Mouse (Mus musculus) adrenal gland, postnatal 4 days (tissue): ENCODE data around the gene Sptssb. TPM values are rescaled to one million over a fixed set of nuclear protein-coding genes. Genes with fewer than 3 reads are reported as not detected.

ENCODE experiments used
- DNase-seq, 2 experiments: peaks; one replicate each; pipeline ENCODE4 v3.0.0; 2021 to 2022; ENCODE audit warnings: low spot score in 2 of 2, mixed read lengths in 2 of 2
- long read RNA-seq, 2 experiments: library from polyadenylated mRNA; stranded (forward); transcript quantifications; one replicate each; pipeline ENCODE4 v2.0.0; 2021
- total RNA-seq, 2 experiments: library from RNA; stranded (reverse); gene quantifications; 2 replicates each; pipeline ENCODE4 v1.2.3; 2021

Gene Sptssb
- total RNA-seq, result not detected
- long read RNA-seq, experiment 1, result 0 reads
- long read RNA-seq, experiment 2, result 0 reads

DNA sequence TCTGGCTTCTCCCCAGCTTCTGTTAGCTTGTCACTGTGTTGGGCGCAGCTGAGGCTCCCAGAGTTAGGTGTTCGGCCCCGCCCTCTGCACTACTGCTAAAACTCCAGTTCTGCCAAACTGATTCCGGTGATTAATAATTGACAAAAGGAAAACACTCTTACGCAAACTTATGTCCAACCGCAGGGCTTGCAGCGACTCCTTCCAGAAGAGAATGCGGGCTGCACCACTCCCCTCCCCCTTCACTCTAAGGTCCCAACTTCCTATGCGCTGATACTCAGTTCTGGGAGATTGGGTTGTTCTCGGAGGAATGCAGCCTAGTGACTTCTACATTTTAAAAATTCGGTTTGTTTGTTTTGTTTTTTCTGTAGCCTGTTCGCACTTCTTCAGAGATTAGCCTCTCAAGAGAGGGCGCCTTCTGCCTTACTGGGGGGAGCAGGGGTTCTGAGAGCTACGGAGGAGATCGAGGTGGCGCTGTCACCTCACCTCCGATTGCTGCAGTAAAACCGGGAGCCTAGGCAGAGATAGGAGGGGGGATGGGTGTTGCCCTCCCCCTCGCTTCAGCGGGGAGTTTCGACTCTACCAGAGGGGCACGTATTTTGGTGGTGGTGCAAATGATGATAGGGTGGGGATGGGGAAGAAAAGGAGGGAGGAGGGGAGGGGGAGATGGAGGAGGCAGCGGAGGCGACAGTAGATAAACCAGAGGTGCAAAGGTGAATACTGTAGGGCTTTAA, at the start of gene Sptssb:
Sptssb (minus strand) TSS at position 83 of the 731 bp plus-strand sequence.
- no peak for DNase-seq

DNA sequence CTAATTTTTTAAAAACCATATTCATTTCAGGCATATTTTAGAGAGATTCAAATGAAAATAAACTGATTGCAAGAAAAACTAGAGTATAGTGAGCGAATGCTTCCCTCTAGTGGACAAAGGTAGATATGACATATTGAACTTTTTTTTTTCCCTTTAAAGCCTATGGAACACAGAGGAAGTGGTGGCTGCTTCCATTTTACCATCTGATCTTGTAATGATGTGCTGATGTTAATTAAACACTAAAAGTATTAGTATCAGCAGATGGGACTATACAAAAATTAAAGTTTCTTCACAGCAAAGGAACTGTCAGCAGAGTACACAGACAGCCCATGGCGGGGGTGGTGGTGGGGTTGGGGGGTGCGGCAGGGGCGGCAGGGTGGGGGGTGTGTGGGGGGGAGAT, 48.3 kb upstream of the Sptssb start:
- DNase-seq, result no peak

DNA sequence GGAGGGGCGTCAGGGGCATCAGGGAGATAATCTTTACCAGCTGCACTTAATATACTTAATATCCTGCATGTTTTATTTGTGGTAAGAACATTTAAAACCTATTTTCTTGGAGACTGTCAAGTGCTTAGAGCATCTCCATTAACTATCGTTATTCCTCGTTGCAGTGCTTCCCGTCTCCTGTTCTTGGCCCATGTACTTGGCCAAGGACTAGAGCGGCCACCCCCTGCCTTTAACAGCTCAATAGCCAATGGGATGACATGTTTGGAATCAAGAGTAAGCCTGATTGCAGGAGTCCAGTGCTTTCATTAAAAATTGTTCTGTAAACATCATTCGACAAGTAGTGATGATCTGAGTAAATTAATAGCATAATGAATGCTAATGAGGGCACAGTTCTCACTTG, 47.8 kb upstream of the Sptssb start:
- DNase-seq, result no peak

DNA sequence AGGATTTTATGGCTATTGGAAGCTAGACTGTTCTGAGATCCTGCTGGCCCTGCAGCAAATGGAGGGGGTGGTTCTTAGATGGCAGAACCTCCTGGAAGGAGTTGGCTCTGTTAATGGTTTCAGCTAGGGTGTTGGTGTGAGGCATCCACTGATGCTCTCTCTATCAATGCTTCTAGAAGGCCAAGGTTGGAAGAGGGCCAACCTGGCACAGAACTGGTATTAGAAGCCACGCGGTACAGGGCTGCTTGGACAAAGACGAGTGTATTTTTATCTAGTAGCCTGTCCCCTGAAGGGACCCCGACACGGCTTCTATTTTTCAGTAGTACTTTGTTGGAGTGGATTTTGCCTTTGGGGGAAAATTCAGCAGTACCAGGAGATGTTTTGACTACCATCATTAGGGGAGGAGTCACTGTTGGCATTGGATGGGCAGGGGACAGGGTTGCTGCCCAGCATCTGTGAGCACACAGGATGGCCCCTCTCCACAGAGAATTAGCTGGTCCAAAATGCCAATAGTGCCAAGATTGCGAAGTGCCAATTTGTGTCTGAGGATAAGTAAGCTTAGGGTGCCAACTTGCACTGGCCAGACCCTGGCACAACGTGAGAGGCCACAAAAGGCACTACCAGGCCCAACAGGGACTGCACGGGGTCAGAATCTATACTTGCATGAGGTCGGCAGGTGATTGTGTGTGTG, 43.2 kb upstream of the Sptssb start:
- DNase-seq, result no peak

DNA sequence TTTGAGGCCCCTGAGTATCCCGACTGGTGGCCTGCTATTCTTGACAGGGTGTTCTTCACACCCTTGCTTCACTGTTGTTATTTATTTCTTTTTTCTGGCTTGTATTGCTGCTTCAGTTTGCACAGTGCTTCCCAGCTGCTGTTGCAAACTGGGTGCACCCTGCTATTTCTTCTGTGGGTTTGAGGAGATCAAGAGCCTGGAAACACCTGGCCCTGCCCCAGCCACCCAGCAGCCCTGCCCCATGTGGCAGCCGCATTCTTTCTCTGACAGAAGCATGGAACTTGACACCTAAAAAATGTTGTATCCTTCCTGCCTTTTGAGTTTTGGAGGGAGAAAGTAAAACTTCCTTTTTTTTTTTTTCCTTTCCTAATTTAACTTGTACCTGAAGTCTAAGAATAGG, 42.6 kb upstream of the Sptssb start:
- no peak for DNase-seq

DNA sequence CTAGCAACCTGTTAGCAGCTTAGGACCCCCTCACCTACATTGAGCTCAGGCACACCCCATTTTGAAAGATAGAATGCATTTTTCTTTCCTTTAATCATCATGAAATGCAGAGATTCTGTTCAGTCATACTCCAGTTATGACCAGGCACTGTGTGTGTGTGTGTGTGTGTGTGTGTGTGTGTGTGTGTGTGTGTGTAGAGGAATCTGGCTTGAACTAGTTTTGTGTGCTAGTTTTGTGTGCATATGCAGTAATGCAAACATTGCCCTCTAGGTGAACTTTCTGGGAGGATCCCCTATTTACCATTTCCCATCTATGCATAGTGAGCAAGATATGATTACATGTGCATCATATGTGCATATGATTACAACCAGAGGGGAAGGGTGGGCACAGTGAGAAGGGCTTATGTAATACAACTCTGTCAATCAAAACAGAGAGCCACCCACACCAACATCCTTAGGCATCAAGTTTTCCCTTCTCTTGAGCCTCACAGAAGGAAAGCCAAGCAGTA, 42.2 kb upstream of the Sptssb start:
- no peak for DNase-seq

DNA sequence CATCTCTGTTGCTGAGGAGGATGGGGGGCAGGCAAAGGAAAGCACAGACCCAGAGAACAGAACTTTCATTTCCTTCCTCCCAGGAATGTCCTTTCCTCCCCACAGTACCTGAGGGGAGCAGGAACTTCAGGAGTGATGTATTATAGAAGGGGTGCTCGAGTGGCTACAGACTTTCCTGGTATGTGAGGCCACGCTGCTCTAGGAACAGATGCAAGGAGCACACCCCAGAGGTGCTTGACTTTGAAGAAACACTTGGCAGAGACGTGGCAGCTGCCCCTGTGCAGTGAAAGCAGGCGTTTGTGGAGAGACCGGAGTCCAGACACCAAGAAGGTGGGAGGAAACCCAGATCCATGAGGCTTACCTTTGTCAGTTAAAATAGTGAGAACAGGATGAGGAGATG, 40.6 kb upstream of the Sptssb start:
- DNase-seq, result no peak

DNA sequence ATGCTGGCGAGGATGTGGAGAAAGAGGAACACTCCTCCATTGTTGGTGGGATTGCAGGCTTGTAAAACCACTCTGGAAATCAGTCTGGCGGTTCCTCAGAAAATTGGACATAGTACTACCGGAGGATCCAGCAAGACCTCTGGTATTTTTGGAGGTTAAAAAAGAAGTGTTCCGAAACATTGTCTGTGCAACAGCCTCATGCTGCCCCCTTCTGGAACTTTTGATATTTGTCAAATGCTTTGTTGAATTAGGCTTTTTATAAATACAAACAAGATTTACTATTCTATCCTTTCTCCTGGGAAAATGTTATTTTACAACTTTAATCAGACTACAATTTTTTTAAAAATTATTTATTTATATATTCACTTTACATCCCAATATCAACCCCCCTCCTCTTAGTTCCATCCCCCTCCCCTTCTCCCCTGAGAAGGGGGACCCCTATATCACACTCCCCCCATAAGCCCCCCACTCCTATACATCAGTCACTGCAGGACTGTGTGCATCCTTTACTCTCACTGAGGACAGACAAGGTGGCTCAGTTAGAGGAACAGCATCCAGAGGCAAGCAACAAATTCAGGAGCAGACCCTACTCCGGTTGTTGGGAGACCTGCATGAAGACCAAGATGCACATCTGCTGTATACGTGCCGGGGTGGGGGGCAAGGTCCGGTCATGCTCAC, 38.3 kb upstream of the Sptssb start:
- DNase-seq, result no peak

DNA sequence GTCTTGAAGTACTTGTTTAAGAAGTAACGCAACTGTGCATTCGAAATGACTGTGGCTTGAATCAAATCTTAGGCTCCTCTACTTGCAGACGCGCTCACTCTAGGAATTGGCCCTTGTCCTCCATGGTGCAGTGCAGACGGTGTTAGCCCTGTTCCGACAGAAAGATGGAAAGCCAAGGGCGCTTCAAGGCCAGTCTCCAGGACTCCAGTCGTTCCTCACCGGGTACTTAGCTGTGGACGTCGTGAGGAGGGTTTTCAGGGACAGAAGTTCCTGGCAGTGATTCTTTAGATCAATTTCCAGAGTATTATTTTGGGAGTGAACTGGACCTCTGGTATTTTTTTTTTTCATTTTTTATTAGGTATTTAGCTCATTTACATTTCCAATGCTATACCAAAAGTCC, 35.8 kb upstream of the Sptssb start:
- no peak for DNase-seq

DNA sequence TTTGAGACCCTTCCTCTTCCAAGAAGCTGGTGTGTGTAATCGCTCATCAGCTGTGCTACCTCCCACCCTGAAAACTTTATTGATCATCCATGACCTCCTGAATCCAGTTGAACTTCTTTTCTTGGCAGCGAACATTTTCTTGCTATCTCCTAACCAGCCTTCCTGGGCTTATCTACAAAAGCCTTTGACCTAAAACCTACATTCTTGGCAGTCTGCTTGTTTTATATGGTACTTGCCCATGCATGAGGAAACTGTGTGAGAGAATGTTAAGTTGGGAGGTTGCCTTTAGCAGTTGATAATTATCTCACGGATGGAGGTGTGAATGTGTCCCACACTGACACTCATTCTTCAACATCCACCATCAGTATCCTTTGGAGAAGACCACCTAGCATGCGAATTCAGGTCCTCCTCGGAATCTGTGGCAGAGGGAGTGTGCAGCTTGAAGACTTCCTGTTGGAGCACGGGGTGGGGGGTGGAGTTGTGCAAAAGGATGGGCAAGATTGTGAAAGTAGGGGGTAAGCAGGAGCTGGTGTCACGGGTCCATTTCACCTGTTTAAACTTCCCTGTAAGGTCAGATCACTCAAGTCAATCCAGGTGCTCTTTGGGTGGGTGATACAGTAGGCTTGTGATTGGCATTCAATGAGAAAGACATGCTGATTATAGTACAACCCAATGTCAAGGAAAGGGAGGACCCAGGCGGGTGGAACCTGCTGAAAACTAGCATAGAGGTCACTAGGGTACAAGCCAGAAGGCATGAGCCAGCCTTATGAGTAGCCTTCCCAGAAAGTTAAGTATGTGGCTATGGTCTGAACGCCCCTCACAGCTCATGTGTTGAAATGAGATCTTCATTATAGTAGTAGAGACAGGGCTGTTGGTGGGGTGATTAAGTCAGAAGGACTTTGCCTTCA, 32.7 kb upstream of the Sptssb start:
- DNase-seq, result no peak

DNA sequence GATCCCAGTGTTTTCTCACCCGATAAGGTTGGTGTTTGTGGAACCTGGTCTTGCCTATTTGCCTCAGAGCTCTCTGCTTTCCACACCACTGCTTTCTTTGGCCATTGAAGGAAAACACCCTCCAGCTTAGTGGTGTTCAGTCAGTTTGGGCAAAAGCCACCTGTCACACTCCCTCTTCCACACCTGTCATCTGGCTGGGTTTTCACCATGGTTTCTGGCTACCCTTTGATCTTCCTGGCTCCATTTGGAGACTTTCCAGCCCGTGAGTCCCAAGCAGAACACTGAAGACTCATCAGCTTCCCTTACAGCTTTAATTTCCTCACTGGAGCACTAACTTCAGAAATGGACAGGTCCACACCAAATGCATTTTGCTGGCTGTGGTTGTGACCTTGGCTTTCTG, 26.1 kb upstream of the Sptssb start:
- no peak for DNase-seq

DNA sequence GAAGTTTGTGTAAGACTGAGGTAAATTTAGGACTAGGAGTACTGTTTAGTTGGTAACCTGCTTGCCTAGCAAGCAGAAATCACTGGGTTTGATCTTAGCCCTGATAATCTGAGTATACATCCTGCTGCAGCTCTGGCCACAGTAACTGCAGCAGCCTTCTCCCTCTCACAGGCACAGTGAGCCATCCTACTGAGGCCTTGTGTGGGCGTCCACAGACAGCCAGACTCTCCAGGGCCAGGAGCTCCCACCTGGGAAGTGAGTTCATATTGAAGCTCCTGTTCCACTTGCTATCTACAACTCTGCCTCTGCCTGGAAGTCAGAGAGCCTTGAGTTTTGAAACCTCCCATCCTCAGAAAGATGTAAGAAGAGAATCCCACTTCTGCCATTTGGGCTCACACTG, 24.0 kb upstream of the Sptssb start:
- no peak for DNase-seq

DNA sequence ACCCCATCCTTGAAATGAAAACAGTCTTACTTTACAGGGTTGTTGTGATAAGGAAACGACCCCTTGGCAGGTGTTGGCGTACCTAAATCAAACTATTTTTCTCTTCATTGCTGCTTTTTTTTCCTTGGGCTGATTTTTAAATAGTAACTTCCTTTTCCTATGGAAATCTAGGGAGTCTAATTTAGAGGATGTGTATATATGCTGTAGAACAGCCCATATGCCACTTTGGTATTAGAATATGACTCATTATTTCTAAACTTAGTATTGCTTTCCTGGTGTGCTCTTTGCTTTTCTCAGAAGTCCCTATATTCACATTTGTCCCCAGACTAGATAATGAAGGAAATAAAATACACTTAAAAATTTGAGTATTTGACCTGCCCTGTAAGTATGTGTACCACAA, 17.8 kb upstream of the Sptssb start:
- DNase-seq, result no peak

DNA sequence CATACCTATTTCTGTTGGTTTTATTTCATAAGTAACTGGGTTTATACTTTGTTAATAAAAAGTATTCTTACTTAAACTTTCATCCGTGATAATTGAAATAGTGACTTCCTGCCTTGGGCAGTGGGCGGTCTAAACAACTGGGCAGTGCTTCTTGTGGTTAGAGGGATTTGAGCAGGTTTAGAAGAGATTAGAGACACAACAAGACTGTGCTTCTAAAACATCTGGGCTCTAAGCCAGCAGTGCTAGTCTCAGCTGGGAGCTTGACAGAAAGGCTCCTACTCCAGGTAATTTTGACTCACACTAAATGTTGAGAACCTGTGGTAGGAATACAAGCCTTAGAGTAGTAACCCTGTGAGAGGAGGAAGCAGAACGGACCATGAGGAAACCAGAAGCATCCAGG, 15.0 kb upstream of the Sptssb start:
- no peak for DNase-seq

DNA sequence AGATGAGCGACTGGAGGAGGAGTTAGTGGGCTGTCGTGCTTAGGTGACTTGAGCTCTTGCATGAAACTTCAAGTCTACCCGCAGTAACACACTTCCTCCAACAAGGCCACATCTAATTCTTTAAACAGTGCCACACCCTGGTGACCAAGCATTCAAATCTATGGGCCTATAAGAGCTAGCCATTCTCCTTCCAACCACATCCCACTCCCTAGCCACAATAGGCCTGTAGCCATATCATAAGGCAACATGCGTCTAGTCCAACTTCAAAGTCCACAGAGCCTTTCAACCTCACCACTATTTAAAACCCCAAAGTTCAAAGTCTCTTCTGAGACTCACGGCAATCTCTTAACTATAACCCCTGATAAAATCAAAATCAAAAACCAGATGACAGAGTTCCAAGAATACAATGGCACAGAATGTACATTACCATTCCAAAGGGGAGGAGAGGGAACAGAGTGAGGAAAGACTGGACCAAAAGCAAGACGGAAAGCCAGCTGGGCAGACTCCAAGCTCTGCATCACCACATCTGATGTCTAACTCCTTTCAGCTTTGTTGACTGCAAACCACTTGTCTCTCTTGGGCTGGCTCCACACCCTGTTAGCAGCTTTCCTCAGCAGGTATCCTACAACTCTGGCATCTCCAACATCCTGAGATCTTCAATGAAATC, 13.1 kb upstream of the Sptssb start:
- DNase-seq, result no peak

DNA sequence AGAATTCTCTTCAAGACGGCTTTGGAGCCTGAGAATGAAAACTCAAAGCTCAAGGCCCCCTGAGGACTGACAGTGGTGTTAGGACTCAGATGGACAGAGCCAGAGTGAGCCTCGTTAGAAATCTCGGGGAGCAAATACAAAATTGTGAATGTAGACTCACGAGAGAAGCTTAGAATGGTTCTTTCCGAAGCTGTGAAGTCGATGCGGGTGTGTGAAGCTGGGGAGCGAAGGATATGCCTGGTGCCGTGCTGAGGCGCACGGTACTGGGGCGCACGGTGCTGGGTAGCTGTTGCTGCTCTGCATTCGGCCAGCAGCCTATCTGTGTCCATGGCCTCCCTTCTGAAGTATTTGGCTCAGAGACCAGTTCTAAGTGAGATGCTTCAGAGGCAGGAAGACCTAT, 11.4 kb upstream of the Sptssb start:
- DNase-seq, result no peak

DNA sequence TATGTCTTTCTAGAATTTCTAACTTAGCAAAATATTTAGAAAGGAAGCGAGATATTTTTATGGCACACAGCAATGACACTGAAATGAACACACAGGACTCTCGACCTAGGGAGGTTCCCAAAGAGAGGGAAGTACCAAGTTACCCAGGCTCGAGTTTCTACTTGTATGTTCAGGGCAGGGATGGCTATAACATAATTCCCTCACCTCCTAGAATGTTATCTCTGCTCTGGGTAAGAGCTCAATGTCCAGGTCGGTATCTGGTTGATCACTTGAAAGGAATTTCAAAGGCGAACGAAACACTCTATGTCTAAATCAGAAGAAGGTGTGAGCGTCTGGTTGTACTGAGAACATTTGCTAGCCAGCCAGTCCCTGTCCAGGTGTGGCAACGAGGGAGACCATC, 10.0 kb upstream of the Sptssb start:
- no peak for DNase-seq

DNA sequence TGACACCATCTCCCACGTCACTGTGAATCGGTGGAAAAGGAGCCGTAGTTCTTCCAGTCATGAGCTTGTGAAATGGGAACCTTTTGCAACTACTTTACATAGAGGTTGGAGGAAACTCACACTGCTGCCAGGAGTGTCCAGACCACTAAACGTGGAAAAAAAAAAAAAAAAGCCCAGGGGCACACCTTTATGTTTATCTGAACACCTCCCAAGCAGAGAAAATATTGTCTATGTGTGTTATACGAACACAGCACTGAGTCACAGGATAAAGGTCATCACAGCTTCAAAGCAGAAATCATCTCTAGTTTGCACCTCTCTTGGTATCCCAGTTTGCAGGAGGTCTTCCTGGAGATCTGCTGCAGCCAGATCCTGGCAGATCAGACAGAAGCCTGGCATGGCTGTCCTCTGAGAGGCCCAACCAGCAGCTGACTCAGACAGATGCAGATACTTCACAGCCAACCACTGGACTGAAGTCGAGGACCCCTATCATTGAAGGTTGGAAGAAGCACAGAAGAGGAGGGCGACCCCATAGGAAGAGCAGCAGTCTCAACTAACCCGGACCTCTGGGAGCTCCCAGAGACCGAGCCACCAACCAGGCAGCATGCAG, 2.2 kb upstream of the Sptssb start:
- no peak for DNase-seq

DNA sequence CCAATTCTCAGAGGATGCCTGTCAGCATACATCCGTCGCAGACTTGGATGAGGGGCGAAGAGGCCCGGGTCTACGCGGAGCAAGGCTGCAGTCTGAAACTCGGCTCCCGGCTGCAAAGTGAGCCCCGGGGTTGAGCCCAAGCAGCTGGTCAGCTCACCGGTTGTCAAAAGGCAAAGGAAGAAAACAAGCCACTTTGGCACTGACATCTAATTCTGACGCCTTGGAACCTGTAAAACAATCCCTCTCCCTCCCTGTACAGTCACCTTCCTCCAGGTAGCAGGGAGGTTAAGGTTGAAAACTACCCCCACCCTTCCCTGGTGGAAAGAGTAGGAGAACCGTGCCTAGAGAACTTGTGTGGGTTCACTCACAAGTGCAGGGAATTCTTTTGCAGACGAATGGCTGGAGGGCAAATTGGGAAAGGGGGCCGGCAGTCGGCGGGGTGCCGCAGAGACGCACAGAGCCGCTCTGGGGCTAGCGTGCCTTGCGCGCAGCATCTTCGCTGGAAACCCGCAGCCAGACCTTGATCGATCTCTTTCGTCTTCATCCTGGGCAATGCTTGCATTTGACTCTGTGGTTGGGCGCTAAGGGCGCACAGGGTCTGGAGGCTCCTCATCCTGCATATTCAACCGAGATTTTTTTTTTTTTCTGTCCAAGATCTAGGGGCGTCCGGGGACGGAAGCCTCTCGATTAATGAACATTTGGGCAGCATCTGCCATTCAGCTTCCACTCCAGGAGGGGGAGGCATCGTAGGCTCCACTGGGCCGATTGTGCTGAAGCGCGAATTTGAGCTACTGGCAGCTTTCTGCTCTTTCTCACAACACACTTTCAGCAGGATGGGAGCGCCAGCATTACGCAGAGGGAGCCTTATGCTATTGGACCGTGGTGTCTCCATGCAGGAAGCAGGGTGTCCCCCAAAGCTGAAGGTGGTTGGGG, 1.1 kb upstream of the Sptssb start:
- DNase-seq, result no peak
